Mouse (Mus musculus) cerebellum, adult 9-11 months (tissue): ENCODE data around the gene S100a14.
A peak's percentile ranks its signal among the peaks of the same experiment; 100 is the strongest.

Source experiments
- DNase-seq: peaks from one replicate; pipeline ENCODE4 v3.0.0; 2022

Gene S100a14

DNA sequence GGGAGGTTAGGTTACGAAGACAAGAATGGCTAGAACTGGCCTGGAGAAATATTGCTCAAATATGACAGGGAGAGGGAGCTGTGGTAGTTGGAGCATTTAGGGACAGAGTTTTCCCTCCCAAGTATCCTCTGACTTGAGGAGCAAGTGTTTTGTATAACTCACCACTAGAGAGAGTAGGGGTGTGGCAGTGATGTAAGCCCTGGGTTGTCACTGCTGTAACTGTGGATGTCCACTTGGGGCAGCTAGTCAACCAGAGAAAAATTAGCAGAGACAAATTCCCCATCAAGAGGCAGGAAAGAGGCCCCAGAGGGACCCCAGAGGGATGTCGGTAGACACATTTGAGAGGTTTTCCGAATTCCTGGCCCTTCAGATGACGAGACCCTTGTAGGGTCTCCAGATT is 1.2 kb upstream of the S100a14 start:
- no peak for DNase-seq

DNA sequence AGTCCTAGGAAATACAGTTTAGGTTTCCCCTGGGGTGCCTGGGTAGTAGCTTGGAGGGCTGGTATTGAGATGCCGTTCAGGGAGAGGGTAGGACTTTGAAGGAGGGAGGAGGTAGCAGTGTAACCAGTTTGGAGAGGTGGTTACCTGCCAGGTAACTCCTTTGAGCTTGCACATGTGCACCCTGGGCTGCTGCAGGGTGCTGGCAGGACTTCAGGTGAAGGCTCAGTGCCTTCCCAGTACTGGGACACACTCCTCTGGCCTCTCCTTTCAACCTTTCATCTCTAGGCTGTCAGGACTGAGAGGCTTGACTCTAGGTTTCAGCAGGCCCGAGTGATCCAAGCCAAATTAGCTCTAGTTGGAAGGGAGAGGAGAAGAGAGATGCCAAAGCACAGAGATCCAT is 580 bp upstream of the S100a14 start:
- DNase-seq: no peak

DNA sequence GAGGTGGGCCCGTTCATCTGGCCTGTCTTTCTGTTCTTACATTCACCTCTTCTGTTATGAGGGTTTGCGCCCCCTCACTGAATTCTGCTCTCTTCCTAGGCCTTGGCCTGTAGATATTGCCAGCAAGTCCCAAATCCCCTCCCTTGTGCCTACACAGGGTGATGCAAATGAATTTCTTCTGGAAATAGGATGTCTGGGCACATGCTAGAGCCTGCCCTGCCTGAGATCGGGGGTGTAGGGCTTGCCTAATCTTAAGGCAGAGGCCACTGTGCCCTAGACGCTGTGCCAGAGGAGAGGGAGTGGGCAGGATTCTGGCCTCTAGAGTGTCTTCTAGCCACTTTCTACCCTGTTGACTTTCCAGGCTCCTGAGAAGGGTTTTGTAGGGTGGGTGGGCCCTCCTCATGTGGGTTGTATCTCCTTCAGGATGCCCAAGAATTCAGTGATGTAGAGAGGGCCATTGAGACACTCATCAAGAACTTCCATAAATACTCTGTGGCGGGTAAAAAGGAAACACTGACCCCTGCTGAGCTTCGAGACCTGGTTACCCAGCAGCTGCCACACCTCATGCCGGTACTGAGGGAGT is 726 bp downstream of the S100a14 start:
- DNase-seq: no peak

- DNase-seq: no peak
Measured at GRCm38 (mm10) chr3:90531713-90532112, 5.1 kb downstream of the S100a14 start.

GRCm38 (mm10) chr3:90535446-90535845 is 8.8 kb downstream of the S100a14 start:
- no peak for DNase-seq

GRCm38 (mm10) chr3:90537141-90537904 is 10.7 kb downstream of the S100a14 start, which contains the start of gene S100a16:
Gene S100a16, plus strand, starts transcription at chr3:90537254.
- DNase-seq: peak; percentile 81

- DNase-seq: no peak
Measured at GRCm38 (mm10) chr3:90537905-90538296, 11.2 kb downstream of the S100a14 start.

- DNase-seq: peak; percentile 42
Measured at GRCm38 (mm10) chr3:90540904-90541303, 14.2 kb downstream of the S100a14 start.

DNA sequence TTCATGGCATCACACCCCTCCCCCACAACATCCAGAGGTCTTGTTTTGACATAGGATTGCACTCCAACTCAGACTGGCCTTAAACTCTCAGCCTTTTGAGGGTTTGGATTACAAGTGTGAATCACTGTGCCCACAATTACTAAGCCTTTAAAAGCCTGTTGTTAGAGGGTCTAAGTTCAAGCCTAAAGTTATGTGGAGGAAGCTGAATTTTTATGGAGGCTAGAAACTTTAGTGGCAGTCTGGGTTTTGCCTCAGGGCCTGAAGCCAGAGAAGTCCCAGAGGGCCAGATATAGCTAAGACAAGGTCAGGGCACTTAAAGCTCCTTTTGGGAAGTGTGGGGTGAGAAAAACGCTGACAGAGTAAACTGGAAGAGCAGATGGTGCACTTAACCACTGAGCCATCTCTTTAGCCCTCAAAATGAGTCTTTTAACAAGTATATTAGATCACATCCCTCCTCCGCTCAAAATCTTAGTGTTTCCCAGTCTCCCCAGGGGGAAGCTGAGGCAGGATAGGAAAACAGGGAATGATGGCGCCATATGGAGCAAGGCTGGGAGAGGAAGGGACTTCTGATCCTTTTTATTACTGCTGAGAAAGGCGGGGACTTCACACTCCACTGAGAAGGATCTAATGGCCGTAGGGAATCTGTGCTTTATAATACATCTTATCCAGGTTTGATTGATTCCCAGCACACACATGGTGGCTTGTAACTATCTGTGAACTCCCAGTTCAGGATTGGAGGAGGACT is 23.2 kb downstream of the S100a14 start:
- DNase-seq: no peak

DNA sequence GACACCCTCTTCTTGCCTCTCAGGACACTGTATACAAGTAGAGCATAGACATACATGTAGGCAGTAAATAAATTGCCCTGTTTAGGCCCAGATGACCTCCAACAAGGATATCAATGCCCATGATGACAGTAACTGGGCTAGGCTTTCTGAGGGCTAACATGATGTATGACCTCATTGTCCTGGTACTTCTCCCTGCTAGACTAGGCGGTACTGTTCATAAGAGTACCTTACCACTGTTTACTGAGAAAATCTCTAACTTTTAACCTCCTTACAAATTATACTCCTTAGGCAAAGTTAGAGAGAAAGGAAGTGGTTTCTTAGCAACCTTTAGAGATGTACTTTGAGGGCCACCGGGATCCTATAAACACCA is 23.8 kb downstream of the S100a14 start:
- DNase-seq: no peak

DNA sequence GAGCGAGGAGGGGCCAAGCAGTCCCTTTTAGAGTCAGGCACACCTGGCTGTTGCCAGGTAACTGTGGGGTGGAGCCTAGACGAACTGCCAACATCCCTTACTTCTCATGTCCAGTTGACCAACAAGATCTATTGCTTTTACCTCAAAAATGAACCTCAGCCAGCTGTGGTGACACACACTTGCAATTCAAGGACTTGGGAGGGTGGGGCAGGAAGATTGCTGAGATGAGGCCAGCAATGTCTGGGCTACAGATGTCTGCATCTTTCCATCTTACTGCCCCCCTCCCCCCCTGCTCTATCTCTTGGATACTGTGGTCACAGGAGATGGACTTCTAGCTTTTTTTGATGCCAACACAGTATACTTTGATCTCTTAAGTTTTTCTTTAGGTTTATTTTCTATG is 25.6 kb downstream of the S100a14 start:
- DNase-seq: no peak

- peak; percentile 33 for DNase-seq
Measured at GRCm38 (mm10) chr3:90555954-90556353, 29.3 kb downstream of the S100a14 start.

DNA sequence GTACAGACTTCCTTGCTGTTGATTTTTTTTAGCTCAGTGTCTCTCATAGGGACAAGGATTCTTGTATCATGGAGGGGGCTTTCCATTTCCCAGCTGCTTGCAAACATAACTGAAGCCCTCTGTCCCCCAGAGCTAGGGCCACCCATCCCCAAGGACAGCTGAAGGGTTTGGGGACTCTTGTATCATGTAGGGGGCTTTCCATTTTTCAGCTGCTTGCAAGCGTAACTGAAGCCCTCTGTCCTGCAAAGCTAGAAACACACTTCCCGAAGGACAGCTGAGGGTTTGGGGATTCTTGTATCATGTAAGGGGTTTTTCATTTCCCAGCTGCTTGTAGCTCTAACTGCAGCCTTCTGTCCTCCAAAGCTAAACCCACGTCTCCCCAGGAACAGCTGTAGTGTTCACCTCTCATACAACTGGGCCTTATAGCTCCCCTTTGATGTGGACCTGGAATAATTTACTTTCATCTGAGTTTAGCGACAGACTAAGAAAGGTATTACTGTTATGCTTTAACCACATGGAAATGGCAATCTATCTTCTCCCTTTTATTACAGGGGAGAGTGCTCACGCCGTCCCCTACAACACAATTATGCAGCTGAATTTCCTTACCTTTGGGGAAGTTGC is 33.5 kb downstream of the S100a14 start, which contains the start of gene S100a3:
TSS of gene S100a3 (plus strand) at position 571 of the 621 bp plus-strand sequence.
- no peak for DNase-seq

- no peak for DNase-seq
Measured at GRCm38 (mm10) chr3:90574691-90575090, 48.0 kb downstream of the S100a14 start.

GRCm38 (mm10) chr3:90575320-90575719 is 48.7 kb downstream of the S100a14 start:
- no peak for DNase-seq

GRCm38 (mm10) chr3:90576351-90577001 is 49.8 kb downstream of the S100a14 start:
- no peak for DNase-seq
